Mouse (Mus musculus) adrenal gland, adult (tissue): Measurements from ENCODE around the gene Adora3.

Experiments
- DNase-seq, 2 experiments: peaks; one replicate each; pipeline ENCODE4 v3.0.0; 2022 to 2023; ENCODE audit warnings: low spot score in 1 of 2; ENCODE audit not compliant: inconsistent age in 2 of 2

Gene Adora3

DNA sequence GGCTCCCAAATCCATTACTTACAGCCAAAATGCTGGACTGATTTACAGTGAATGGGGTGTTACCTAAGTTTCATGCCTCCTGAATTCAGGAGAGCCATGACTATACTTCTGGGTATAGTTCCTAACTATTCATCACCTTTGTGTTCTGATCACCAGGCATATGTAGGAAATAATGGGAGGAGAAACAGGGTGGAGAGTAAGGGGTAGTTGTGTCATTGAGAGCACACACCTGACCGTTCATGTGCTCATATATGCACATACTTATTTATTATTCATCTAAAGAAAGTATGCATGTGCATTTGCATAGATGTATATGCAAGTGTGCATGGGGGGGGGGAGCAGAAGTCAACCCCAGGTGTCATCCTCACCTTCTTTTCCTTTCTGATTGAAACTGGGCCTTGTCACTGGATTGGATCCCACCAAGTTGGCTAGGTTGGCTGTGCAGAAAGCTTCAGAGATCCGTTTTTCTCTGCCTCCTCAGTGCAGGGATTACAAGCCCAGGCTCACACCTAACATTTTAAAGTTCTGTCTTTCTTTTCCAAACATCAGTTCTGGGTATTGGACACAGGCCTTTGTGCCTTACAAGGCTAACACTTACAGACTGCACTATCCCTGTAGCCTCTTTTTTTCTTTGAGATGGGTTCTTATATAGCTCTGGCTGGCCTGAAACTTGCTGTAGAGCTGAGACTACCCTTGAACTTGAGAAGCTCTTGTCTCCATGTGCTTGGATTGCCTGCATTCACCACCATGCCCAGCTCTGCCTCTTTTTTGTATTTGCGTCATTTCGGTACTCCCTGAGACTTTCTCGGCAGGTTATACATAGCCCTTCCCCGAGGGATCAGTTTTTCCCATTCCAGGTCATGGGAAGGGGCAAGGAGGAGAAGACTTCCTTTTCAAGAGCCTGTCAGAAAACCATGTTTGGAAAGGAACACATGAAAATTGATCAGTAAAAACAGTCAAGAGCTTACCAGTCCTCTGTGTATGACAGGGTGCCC lies 3.1 kb downstream of the Adora3 start:
- no peak for DNase-seq

DNA sequence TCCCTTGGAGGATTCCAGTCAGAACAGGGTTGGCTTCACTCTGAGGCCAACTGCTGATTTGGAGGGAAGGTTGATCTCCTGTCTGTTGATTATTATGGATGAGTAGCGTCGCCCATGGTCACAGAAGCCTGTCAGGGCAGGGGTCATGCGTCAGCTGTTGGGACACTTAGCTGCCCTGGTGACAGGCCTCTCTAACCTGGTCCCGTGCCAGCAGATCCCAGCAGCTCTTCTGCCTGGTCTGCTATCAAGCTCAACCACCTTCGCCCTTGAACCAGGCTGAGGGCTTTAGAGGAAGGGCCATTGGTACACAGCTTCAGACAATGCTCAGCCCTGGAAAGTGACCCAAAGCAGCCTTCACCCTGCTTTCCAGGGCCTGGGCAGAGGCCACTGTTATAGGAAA lies 5.4 kb downstream of the Adora3 start:
- peak; percentile 75 to 89 for DNase-seq

DNA sequence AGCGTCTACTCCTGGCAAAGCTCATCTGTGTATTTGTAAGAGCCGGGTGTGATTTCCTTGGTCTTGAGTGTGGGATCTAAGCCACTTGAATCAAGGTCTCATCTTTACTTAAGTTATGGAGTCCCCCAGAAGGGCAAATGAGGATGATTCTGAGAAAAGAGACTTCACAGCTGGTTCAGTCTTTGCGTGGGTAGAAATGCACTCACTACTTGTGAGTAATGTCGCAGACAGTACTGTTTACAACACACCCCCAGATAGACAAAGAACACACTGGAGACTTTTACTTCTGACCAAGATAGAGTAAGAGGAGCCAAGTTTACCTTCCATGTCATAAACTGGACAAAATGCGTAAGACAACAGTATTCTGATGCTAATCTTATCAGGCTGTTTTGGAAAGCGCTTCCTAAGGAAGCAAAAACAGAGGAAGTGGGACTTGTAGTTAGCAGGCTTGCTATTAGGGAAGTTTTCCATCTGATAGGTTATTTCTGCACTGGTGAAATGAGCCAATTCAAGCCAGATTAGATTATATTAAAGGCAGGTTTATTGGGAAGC lies 6.7 kb downstream of the Adora3 start:
- no peak for DNase-seq

DNA sequence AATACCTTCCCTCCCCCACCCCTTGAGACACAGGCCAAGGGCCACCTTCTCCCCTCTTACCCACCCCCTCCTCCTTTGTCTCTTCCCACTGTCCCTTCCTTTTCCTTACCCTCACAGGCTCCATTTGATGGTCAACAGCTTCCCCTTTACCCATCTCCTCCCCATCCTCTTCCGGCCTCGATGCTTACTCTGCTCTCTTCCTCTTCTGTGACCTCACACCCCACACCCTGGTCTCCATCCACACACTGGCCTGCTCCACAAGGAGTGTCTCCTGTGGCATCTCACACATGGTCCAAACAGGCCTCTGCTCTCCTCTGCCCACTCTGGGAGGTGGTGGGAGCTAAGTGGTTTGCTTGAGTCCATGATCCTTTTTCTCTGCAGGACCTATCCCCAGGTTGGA lies 7.3 kb downstream of the Adora3 start:
- no peak for DNase-seq

DNA sequence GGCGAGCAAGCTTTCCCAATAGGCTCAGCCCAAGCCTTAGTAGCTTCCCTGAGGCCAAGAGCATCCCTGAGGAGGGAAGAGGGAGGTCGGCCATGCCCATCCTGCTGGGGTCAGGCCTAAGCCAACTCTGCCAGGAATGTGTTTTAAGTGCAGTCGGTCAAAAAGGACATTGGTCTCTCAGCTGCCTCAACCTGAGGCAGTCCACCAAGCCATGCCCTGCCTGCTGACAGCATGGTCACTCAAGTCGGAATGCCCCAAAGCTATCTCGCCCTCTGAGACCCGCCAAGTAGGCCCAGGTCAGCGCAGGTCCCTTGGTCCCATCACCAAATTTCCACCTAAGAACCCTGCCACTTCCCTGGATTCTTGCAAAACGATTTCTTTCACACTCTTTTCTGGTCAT lies 8.1 kb downstream of the Adora3 start:
- no peak for DNase-seq

DNA sequence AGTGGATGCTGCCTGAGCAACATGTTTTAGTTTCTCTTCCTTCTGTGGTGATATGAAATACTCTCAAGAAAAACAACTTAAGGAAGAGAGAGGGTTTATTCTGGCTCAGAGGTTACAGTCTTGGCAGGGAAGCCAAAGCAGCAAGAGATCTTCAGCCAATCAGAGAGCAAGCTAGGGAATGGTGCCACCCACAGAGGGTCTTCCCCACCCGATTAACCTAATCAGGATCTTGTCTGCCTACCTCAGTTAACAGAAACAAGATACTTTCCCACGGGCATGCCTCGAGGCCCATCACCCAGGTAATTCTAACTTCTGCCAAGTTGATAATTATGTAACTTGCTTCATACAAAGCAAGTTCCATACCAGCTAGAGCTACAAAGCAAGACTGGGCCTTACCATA lies 9.8 kb downstream of the Adora3 start:
- DNase-seq = no peak

DNA sequence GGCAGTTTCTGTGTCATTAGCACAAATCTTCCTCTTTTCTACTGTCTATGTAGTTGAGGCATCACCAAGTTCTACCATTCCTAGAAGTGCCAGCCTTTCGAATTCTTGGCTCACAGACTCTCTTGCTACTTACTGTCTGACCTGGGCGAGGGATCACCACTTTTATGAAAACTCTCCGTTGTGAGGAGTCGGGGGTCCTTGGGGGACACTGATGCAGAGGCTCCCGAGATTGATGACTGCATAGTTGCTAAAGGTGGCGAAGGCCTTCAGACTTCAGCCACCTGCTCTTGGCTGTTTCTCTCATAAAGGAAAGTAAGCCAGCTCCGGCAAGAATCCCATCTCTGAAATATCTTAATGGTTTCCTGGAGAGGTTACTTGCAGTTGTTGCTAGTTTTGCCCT lies 11.4 kb downstream of the Adora3 start:
- DNase-seq = no peak

DNA sequence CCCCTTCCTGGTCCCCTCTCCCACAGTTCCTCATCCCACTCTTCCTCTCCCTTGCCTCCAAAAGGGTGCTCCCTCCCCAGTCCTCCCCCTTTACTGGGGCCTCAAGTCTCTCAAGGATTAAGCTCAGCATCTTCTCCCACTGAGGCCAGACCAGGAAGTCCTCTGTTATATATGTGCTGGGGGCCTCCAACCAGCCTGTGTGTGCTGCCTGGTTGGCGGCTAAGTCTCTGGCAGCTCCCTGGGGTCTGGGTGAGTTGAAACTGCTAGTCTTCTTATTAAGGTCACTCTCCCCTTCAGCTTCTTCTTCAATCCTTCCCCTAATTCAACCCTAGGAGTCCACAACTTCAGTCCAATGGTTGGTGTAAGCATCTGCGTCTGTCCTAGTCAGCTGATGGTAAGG lies 12.5 kb downstream of the Adora3 start:
- DNase-seq = no peak

DNA sequence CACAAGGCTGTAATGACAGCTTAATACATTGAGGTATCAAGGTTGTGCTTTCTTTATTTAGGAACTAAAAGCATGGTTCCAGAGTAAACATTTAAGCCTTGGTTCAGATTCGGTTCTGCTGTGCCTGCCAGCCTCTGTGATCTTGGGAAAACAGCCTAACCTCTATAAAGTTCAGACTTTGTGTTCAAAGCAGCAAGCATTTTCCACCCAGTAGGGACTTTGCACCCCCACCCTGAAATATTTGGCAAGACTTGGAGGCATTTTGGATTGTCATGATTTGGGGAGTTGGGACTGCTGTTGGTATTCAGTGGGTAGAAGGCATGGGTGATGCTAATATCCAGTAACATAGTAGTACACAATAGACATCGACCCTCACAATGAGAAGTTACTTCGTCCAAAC lies 18.3 kb downstream of the Adora3 start:
- DNase-seq = no peak

DNA sequence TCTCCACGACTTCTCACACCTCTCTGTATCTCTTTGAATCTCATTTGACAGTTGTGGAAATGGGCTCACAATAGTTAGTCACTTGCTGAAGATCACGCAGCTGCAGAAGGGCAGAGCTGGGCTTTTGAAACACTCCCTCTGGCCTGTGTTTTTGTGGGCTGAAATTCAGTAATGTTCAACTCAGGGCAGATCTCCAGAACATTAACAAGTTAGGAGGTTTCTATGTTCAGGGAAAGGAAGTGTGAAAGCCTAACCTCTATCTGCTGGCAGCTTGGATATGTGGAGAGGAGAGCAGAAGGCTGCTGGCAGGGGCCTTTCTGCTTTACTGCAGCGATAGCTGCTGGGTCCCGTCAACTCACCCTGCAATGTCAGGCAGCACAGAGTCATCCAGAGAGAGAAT lies 19.6 kb downstream of the Adora3 start:
- DNase-seq = peak in 1 of 2 experiments; percentile 19

DNA sequence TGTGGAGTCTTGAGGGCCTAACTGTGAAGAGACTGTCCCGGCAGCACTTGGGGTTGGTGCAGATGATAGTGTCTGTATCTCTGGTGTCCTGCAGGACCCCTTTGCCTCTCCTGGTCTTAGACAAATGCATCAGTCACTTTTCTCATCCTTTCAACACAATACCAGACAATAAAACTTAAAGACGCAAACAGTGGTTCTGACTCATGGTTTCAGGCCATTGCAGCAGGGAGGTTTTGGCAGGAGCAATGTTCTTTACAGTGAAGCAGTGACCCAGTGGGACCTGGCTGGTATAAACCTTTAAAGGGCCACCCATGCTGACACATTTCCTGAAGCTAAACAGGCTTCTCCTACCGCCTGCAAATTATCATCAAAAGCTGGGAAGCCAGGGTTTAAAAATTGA lies 20.5 kb downstream of the Adora3 start:
- DNase-seq = no peak

DNA sequence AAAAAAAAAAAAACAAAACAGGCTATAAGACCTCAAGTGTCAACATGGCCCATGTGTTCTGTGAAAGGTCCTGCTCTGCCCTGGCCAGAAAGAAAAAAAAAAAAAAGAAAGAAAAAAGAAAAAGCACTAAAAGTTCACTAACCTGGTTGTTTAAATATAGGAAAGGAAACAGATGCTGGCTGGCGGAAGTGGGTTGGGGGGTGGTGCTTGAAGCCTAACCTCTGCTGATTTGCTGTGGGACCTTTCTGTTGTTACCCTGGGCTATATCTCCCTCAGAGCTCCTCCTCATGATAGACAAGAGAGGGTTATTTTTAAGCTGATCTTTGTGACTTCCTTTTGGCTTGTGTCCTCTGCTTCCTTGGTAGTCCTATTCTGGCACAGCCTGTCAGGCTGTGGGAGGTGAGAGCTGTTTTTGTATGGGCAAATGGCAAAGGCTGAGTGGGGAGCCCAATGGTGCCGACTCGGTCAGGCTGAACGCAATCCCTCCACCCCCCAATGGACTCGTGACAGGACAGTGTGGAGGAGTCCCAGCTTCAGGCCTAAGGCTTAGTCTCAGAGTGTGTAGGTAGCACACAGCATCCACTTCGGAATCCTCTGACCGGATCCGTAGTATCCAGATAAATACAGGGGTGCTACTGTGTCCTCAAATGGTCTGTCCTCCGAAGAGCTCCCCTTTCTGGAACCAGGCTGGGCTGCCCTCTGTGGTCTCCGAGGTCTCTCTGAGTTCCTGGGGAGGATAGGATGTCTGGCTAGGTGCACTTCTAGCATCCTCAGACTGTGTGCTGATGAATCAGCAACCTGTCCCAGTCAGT lies 21.3 kb downstream of the Adora3 start:
- DNase-seq = peak; percentile 34 to 63

DNA sequence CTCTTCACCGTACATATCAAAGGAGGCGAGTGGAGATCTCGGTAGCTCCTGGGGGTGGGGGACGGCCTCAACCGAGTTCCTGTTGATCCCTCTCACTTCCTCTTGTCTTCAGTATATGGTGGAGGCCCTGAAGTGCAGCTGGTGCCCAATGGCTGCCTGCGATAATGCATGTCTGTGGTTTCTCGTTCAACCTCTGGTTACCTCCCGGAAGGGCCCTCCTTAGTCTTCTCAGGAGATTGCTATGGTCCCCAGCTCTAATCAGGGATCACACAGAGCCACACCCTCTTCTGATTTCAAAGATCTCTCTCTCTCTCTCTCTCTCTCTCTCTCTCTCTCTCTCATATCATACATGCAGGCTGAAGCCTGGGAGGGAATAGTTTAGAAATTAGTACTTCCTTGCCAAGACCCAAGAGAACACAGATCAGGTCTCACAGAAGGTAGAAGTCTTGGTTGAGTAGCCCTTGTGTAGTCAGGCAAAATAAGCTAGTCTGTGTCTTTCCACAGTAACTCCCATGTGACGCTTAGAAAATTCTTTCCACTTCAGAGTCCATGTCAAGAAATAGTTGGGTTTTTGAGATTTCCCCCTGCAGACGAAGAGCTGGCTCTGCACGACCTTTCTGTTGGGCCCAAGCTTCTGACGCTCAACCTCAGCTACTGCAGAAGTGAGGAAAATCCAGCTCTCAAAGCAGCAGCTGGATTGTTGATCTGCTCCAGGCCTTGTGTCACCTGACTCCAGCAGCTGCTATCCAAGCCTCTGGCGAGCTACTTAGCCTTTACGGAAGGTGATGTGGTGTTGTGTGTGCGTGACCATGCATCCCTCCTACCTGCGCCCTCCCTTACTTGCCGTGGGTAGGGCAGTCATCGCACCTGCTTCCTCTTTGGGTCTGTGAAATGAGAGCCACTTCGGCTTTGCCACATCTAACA lies 22.2 kb downstream of the Adora3 start:
- DNase-seq = peak; percentile 26 to 48

DNA sequence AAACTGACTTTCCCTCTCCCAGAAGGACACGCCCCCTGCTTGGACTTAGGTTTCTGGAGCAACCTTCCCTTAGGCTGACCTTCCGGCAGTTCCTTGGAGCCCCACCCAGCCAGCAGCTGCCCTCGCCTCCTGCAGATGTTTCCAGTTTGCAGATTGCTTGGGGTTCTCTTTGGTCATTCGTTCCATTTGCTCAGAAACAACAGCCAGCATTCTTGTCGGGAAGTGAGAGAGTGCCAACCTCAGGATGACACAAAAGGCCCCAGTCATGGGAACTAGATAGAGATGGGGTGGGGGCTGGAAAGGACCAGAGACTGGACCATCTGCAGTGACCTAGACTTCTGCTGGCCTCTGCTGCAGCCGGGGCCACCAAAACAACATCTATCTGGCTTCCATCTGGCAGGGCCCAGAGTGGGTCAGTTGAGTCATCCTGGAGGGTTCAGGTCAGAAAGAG lies 23.3 kb downstream of the Adora3 start:
- peak; percentile 66 to 87 for DNase-seq

DNA sequence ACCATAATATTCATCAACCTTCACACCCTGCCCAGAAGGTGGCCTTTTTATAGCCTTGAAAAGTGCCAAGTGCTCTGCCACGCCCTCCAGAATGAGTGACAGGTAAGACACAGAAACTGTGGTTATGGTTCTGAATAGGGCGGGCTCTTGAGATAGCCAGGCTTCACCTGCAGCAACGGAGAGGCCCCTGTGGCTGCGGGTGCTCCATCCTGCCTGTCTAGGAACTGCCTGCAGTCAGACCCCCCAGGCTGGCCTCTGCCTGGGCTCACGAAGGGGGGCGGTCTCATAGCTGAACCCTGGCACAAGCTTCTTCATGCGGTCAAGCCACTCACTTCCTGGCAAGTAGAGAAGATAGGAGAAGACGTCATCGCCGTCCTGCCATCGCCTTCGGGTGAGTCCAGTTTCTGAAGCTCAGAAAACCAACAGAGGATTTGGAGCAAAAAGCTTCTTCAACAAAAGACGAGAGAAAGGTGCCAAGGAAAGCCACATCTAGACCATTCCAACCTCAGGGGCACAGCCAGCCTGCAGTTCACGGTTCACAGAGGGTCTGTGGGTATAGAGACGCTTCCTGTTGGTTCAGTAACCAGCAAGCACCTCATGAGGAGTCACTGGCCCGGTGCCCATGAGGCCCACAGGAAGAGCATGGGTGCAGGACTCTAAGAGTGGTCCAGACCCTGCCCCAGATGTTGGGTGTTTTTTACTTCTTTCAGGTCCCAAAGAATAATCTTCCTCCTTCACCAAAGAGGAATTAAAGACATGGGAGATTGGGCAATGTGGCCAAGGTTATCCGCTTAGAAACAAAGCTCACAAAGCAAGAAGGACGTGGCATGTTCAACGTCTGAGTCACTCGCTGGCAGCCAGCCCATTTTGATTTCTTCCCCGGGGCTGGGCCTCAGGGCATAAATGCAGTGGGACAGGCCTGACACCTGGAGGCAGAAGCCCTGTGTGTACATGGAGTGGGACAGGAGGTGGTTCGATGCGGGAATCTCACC lies 24.2 kb downstream of the Adora3 start:
- peak; percentile 98 to 100 for DNase-seq

DNA sequence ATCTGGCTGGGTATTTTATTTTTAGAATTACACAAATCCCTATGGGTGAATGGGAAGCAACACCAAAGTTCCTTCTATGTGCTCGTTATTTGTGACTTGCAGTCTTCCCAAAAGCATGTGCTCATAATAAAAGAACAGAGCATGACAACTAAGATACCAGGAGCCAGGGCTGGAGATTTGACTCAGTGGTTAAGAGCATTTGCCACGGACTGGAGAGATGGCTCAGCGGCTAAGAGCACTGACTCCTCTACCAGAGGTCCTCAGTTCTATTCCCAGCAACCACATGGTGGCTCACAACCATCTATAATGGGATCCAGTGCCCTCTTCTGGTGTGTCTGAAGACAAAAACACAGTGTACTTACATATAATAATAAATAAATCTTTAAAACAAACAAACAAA lies 26.2 kb downstream of the Adora3 start:
- no peak for DNase-seq

DNA sequence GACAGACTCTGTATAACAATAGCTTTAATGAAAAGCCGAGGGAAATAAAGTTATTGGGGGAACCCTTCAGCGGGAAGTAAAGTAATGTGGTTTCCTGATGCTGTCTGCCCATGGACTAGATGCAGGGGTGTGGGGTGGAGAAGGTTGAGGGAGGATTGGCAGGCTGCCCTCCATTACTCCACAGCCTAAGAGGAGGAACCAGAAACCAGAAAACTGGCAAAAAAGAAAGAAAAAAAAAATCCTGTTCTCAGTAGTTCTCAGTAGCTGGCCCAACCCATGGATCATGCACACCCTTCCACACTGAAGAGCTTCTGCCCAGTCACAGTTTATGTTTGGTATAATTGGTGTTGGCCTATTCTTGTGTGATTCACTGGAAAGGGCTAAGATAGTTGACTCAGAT lies 27.7 kb downstream of the Adora3 start:
- peak; percentile 39 to 72 for DNase-seq

DNA sequence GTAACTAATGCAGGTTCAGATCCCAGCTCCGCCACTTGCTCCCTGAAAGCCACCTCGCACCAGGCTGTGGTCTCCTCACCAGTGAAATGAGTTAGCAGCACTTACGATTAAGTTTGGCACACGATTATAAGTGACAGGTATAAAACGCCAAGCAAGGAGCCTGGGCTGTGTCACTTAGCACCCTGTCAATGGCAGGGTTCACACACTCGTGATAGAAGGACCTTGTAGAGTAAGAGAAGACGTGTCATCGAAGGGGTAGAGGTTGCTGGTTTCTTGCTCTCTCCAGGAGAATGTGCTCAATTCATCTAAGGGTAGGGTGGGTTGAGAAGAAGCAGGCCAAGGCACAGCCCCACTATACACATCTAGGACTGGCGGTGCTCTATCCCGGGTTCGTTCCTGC lies 28.2 kb downstream of the Adora3 start:
- peak; percentile 16 to 45 for DNase-seq

DNA sequence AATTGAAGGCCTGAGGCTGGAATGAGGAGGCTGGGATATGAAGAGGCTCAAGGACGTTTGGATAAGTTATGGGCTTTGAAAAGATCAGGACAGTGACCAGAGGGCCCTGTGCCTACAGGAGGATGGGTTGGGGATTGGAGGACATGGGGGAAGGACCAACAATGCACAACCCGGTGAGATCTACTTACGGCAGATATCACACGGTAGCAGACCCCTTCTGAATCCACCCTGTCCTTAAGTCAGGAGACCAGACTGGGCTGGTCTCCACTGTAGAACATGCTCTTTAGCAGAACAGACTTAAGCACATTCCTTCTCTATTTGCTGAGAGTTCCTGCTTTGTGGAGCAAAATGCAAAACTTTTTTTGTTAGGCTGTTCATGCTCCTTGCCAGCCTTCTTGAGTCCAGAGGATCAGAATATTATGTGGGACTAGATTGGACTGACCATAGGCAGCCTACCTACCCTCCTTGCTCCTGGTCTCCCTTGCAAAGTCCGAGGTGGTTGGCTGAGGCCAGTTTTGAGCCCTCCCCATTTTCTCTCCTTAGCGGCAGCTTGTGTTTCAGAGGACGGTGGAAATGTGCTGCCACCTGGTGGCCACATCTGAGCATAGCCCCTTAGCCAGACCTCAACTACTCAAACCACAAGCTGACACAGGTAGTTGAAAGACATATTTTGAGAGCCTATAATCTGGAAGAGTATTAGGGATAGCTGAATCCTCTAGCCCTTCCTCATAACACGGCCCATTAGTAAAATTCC lies 28.9 kb downstream of the Adora3 start:
- DNase-seq = peak; percentile 86 to 95
